Mouse (Mus musculus): ENCODE measurements around the gene Sdr42e1.
A peak's percentile ranks its signal among the peaks of the same experiment; 100 is the strongest.

Sdr42e1 gene

DNA sequence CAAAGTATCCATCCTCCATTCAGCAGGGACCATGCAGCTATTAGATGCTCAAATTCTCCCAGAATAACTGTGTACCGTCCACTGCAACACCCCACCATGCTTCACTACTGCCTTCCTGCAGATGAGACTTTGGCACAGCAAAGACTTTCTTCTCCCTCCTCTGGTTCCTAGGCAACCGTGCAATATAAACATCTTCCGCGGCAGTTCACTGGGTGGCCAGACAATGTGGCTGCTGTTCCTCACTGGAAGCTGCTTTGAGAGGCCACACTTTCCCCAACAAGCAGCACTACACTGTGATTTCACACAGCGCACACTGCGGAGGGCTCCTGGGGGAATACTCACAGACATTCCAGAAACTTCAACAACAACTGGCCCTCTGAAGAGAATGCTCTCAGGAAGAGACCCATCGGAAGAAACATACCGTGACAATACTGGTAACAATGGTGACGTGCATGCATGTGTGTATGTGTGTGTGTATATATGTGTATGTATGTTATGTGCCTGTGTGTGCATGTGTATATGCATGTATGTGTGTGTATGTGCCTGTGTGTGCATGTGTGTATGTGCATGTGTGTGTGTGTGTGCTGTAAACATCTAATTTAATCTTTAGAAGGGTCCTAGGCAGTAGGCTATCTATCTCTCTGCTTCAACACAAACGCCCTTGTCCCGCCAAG lies 13.0 kb downstream of the Sdr42e1 start:
- peak; percentile 83 for DNase-seq (ENCODE audit: low spot score)

DNA sequence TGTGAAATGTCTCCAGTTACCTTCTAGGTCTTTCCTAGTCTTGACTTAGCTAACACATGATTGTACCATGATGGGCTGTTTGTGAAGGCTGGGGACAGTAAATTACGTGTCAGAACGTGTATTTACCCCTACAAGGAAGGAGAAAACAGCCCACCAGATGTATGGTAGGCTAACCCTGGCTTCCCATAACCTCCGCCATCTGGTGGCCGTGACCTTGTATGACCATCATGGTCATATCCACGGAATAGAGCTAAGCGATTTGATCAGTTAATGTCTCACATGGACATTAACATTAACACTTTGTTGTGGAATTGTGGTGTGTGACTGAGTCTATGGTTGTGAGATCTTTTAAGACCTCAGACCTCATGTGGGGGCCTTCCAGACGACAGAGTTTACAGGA lies 14.5 kb downstream of the Sdr42e1 start:
- peak; percentile 28 for DNase-seq (ENCODE audit: low spot score)

DNA sequence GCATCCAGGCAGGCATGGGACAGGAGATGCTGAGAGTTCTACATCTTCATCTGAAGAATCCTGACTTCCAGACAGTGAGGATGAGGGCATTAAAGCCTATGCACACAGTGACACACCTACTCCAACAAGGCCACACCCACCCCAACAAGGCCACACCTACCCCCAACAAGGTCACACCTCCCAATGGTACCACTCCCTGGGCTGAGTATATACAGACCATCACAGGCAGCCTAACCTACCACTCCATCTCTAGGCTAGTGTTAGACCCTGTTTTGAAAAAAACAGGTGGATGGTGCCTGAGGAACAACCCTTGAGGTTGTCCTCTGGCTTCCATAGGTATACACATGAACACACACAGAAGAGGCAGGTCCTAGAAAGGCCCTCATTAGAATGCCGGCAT lies 21.2 kb downstream of the Sdr42e1 start:
- no peak for DNase-seq (ENCODE audit: low spot score)

DNA sequence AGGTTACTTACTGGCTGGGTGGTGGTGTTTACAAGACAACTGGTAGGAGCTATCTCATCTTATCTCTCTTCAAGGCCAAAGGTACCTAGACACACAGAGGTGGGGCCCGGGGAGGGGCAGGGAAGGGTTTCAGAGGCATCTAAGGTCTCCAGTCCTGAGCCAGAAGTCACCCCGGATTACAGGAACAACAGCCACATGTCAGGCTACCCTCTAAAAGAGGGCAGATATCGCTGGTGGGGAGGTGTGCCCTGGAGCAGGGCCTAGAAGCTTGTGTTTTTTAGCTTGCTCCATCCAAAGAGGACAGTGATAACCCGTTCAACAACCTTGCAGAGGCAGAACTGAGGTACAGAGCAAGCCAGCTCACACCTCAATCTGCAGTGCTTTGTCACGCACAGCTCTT lies 27.0 kb downstream of the Sdr42e1 start:
- no peak for DNase-seq (ENCODE audit: low spot score)

DNA sequence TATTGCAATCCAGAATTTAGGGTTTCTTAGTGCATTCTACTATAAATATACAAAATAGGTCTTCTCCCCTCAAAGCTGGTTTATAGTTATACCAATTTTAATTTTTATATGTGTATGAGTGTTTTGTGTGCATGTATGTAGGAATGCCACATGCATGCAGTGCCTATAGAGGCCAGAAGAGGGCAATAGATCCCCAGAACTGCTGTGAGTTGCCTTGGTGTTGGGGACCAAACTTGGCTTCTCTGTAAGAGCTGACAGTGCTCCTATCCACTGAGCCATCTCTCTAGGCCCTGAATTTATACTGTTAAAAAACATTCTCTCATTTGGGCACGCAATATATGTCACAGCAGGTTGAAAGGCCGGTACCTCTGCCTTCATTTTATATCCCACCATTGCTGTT lies 27.5 kb downstream of the Sdr42e1 start:
- DNase-seq (ENCODE audit: low spot score), result peak; percentile 84

DNA sequence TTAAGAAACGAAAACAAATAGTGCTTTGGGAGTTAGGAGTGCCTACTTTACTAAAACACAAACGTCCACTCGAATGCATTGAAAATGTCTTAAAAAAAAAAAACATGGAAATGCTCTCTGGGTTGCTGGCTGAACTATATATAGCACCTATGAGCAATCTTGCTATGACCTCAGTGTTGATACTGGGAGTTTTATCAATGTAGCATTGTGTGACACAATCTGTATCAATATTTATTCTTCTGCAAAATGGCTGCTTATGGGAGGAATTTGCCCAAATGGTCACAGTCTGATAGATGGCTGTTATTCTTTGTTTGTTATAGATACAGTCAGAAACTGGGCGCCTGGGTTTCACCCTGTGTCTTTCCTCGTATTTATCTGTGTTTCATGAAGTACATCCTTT lies 28.0 kb downstream of the Sdr42e1 start:
- DNase-seq (ENCODE audit: low spot score), result no peak

DNA sequence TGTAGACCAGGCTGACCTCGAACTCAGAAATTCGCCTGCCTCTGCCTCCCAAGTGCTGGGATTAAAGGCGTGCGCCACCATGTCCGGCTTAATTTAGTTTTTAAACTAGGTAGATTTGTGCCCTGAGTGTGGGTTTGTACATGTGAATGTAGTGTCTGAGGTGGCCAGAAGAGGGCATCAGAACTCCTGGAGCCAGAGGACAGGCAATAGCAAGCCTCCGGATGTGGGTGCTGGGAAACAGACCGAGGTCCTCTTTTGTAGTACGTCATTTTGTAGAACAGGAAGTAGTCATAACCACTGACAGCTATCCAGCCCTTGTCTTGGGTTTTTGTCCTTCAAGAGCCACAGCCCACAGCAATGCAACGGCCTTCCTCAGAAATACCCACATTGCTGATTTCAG lies 33.9 kb downstream of the Sdr42e1 start:
- DNase-seq (ENCODE audit: low spot score), result no peak

DNA sequence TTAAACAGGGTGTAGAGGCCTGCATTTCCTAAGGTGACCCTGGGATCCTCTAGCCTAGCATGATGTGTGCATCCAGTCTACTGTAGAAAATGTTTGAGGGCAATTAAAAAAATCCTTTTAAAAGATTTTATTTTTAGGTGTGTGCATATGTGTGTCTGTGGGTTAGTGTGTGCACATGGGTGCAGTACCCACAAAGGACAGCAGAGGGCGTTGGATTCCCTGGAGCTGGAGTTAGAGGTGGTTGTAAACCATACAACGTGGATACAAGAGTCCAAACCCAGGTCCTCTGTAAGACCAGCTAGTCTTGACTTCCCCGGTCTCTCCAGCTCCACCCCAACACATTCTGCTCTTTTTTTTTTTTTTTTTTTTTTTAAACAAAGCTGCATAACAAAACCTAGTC lies 36.0 kb downstream of the Sdr42e1 start:
- no peak for DNase-seq (ENCODE audit: low spot score)

DNA sequence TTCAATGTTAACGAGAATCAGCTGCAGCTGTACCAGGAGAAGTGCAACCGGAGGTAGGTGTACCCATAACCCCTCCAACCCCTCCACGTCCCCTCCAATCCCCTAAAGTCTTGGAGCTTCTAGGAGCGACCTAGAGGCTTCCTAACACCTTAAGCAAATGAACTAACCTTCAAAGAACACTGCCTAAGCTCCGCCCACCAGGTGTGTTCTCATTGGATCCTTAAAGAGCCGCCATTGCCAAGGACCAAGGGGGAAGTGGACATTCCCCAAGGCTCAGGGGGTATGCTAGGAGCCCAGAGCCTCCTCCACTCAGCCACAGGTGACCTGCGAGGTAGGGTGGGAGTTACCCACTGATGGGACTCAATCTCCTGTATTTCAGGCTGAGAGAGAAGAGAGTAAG lies 39.1 kb downstream of the Sdr42e1 start:
- DNase-seq (ENCODE audit: low spot score), result no peak

DNA sequence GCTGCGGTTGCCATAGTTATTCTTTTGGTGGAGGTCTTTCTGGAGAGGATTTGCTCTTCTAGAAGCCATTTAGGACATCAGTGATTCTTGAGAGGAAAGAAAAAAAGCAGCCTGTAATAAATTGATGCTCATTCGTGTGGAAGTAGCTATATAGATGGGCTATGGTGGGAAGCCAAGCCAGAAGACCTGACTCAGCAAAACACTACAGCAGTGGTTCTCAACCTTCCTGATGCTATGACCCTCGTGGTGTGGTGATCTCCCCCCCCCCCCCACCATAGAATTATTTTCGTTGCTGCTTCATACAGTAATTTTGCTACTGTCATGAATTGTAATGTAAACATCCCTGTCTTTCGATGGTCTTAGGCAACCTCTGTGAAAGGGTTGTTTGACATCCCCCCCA lies 41.0 kb downstream of the Sdr42e1 start:
- DNase-seq (ENCODE audit: low spot score), result no peak

DNA sequence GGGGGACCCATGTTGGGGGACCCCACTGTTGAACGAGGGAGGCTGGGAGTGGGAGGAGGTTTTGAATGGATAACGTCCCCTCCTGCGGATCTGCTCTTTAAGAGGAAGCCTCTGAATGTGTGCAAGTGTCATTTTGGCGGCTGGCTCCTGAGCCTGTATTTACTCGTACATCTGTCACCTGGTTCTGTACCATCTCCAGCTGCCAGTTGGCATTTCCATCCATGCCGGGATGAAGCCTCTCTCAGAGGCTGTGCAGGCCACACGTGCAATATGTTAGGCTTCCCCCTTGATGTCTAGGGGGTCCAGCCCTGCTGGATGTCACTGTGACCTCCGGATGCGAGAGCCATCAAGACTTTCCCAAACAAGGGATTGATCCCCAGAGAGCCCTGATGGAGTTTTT lies 46.4 kb downstream of the Sdr42e1 start:
- DNase-seq (ENCODE audit: low spot score), result no peak

DNA sequence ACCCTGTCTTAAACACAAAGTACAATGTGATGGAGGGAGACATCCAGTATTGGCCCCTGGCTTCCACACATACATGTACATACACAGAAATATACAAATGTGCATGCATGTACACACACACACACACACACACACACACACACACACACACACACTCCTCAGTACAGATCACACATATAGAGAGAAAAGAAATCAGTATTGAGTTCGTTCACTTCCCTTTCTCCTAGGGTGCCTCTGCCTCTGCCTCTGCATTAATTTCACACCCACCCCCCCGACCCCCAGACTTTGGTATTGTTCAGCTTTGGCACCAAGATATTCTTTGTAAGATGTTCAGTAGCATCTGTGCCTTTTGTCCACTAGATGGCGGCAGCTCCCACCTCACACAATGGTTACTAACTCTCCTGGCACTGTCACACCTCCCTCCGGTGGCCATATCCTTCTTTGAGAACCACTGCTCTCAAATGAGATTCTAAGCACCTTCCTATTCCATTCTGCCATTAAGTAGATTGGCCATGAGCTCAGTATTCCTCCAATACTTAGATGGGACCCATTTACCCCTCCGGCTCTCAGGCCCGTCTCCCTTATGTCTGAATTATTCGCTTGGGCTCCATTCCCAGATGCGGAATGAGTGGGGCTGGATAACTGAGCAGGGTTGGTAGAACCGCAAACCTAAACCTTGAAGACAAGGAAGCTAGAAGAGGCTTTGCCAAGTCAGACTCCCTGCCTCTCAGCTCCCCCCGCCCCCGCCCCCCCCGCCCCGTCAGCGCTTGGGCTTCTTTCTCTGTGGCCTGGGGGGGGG lies 47.2 kb downstream of the Sdr42e1 start:
- DNase-seq (ENCODE audit: low spot score), result peak; percentile 82

DNA sequence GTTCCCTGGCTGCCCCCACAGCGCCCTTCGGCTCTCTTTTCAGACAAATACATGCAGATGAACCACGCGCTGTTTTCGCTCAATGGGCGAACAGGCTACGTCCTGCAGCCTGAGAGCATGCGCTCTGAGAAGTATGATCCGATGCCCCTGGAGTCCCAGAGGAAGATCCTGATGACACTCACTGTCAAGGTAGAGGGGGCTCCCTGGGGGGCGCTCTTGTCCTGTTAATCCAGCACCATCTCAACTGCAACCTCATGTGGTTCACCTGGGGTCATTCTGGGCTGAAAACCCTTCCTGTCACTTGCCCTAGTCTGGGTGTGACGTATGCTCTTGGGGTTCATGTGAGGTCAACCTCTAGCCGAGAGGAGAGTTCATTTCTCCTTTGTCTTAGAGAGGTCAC lies 60.6 kb downstream of the Sdr42e1 start:
- DNase-seq (ENCODE audit: low spot score), result peak; percentile 17
